Mouse (Mus musculus) CH12F3 (cell line): ENCODE measurements around the gene Creb3l2.

Source experiments
- in situ Hi-C: fragments of 300-500 bp; cut with MboI; formaldehyde crosslinking; loops from 2 replicates; pipeline ENCODE4 v1.14.3; 2020; ENCODE audit warnings: low sequenced_read_pairs

The Creb3l2 gene

GRCm38 (mm10) chr6:37284879-37285278 lies 157.1 kb downstream of the Creb3l2 start:
- in situ Hi-C loops = no loop called here

- in situ Hi-C loops = no loop called here
Measured at GRCm38 (mm10) chr6:37283336-37283735, 158.6 kb downstream of the Creb3l2 start.

GRCm38 (mm10) chr6:37282659-37283058 lies 159.3 kb downstream of the Creb3l2 start:
- in situ Hi-C loops = no loop called here
